Mouse (Mus musculus) ZHBTc4 (cell line): ENCODE measurements around the gene Rxrg.

Experiments used
- DNase-seq: peaks from one replicate; pipeline ENCODE4 v3.0.0-alpha.2; 2011; ENCODE audit warnings: low read depth, low spot score

Gene Rxrg

GRCm38 (mm10) chr1:167644866-167645537, 46.8 kb downstream of the Rxrg start:
- peak; percentile 84 for DNase-seq

GRCm38 (mm10) chr1:167648670-167649069, 50.5 kb downstream of the Rxrg start:
- no peak for DNase-seq

- DNase-seq: no peak
These were observed 51.0 kb downstream of the Rxrg start for GRCm38 (mm10) chr1:167649122-167649633.

- peak; percentile 63 for DNase-seq
These were observed 54.2 kb downstream of the Rxrg start for GRCm38 (mm10) chr1:167652336-167652735.

- no peak for DNase-seq
These were observed 60.9 kb downstream of the Rxrg start for GRCm38 (mm10) chr1:167659065-167659464.

GRCm38 (mm10) chr1:167660521-167661101, 62.4 kb downstream of the Rxrg start:
- no peak for DNase-seq

GRCm38 (mm10) chr1:167661123-167661522, 62.9 kb downstream of the Rxrg start:
- DNase-seq: no peak

- no peak for DNase-seq
These were observed 65.0 kb downstream of the Rxrg start for GRCm38 (mm10) chr1:167663136-167663535.

- DNase-seq: peak; percentile 83
These were observed 71.6 kb downstream of the Rxrg start for GRCm38 (mm10) chr1:167669796-167670195.

- DNase-seq: peak; percentile 16
These were observed 74.3 kb downstream of the Rxrg start for GRCm38 (mm10) chr1:167672433-167672987.

GRCm38 (mm10) chr1:167679061-167679460, 80.9 kb downstream of the Rxrg start:
- no peak for DNase-seq

- no peak for DNase-seq
These were observed 89.8 kb downstream of the Rxrg start for GRCm38 (mm10) chr1:167688001-167688346.

- peak; percentile 72 for DNase-seq
These were observed 90.4 kb downstream of the Rxrg start for GRCm38 (mm10) chr1:167688347-167689231.

GRCm38 (mm10) chr1:167689232-167689261, 90.9 kb downstream of the Rxrg start, which contains the start of gene Lmx1a:
TSS of gene Lmx1a (plus strand) at chr1:167689237.
- no peak for DNase-seq
